Mouse (Mus musculus) spleen, adult 12 weeks (tissue): ENCODE measurements around the gene Csf2rb2.
"Not testable (repeated sequence)": the region's sequence is repeated elsewhere in the genome, so short reads cannot be mapped to it uniquely, and the experiment has no call there.

ENCODE experiments used
- DNase-seq: peaks from one replicate; pipeline ENCODE4 v3.0.0; 2022; ENCODE audit warnings: low spot score

Csf2rb2 gene

DNA sequence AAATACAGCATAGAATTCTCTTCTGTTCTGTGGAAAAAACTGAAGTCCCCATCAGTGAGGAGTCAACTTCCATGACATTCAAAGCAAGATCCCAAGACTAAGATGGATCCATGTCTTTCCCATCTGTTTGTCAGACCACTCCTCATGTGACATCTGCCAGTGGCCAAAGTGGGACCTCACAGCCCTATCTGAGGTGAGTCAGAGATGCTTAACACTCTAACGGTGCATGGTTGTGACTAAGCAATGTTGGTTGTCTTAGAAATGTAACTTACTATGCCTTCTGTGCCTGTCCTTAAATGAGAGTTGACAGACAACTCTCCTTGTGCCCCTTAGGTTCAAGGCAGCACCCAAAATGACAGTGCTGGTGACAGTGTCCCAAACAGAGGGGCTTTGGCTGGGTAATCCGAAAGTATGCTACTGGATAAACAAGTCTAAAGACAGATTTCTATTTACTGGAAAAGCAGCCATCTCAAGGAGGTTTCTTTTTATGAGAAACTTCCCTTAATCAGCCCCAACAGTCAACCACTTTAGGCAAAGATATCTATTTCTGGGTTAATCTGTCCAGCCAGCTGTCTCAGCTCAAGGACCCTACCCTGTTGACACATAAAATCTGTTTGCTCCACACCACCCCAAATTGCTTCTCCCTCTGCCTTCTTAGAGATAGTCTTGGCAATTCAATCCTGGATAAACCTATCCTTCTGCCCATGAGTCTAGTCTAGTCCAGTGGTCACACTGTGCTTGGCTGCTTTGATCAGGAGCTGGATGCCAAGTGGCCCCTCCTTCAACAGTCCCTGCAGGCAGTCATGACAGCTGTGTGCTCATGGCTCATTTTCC, 13.0 kb upstream of the Csf2rb2 start:
- not testable (repeated sequence) for DNase-seq

DNA sequence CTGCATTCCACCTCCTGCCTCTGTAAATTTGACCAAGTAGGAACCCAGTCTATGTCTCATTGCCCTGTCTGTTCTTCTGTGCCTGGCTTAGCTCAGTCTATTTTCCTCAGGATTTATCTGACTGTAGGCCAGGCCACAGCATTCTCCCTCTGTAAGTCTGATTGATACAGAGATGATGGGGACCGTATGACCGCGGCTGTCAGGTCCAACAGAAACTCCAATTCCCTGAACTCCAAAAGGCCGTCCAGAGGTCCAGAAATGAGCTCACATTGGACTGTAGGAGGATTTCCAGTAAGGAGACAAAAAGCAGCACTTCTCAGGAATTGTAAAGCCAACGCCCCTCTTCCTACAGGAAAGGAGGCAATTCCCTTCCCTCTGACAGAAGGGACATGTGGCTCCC, 8.1 kb upstream of the Csf2rb2 start:
- not testable (repeated sequence) for DNase-seq

GRCm38 (mm10) chr15:78312421-78313233, 7.1 kb upstream of the Csf2rb2 start:
- DNase-seq = not testable (repeated sequence)

- DNase-seq = no peak
Observed at GRCm38 (mm10) chr15:78310971-78311370, 5.5 kb upstream of the Csf2rb2 start.

DNA sequence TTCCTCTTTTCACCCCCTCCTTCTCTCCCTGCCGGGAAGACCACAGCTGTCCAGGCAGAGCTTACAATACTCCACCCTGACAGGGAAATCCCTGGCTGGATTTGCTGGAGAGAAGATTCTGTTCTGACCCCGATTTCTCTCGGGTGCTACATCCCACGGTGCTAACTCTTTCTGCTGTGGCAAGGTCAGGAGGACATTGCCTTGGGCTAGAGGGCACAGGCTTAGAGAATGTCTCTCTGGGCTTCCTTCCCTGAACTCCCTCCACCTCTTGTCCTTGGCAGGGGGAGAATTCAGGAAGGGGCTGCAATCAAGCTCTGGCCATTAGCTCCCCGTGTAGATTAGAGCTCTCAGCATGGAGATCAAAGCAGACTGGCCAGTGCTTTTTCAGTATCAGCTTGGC, 4.3 kb upstream of the Csf2rb2 start:
- no peak for DNase-seq

- DNase-seq = no peak
Observed at GRCm38 (mm10) chr15:78303665-78304233, 1.8 kb downstream of the Csf2rb2 start.

- no peak for DNase-seq
Observed at GRCm38 (mm10) chr15:78302718-78303117, 2.8 kb downstream of the Csf2rb2 start.

- DNase-seq = no peak
Observed at GRCm38 (mm10) chr15:78300773-78301172, 4.7 kb downstream of the Csf2rb2 start.

DNA sequence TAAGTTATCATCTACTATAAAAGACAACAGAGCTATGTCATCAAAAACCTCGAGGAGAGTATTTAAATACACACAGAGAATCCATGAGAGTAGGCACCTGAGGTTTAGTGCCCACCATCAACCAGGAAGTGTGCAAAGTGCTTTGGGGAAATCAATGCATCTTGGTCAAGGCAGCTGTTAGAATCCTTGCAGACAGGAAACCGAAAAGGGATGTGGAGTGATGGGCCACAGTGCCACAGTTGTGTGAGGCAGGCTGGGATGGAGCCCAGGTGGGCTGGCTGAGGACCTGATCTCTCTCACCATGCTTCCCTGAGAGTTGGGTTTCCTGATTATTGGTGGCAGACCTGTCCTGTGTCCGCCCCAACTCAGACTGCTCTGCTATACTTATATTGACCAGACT, 5.9 kb downstream of the Csf2rb2 start:
- no peak for DNase-seq

GRCm38 (mm10) chr15:78298558-78298957, 7.0 kb downstream of the Csf2rb2 start:
- DNase-seq = no peak

GRCm38 (mm10) chr15:78293716-78294115, 11.8 kb downstream of the Csf2rb2 start:
- DNase-seq = no peak

DNA sequence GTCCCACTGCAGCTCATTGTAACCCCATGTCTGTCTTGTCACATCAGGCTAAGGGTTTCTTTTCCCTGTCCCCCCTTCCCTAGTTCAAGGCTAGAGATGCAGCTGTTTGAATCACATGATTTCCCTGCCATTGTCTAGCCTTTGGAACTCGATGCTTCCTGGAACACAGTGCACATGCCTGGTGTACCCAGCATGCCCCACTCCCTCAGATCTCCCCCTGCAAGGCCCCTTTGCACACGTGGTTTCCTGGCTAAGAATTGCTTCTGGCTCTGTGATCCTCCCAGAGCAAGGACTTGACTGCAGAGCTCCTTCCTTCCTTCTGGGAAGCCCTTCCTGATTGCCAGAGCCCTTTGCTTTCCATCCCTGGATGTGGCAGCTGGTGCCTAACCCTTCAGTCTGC, 12.3 kb downstream of the Csf2rb2 start:
- not testable (repeated sequence) for DNase-seq

DNA sequence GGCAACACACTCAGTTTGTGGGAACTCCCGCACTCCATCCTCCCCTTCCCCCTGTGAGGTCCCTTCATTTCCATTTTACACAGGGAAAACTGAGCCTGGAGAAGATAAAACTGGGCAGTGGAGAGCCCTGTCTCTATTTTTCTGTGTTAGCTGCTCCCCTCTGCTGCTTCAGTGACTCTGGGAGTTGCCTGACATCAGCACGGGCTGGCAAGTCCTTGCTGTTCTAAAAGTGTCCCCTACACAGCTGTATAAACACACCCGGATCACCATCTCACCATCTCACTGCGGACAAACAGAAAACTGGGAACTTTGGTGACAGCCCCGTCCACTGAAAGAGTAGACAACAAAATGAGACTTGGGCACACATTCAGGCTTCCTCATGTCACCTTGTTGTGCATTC, 15.7 kb downstream of the Csf2rb2 start:
- DNase-seq = not testable (repeated sequence)

- no peak for DNase-seq
Observed at GRCm38 (mm10) chr15:78287941-78288340, 17.6 kb downstream of the Csf2rb2 start.

GRCm38 (mm10) chr15:78278308-78278707, 27.2 kb downstream of the Csf2rb2 start:
- DNase-seq = no peak

GRCm38 (mm10) chr15:78271208-78271607, 34.3 kb downstream of the Csf2rb2 start:
- DNase-seq = no peak

DNA sequence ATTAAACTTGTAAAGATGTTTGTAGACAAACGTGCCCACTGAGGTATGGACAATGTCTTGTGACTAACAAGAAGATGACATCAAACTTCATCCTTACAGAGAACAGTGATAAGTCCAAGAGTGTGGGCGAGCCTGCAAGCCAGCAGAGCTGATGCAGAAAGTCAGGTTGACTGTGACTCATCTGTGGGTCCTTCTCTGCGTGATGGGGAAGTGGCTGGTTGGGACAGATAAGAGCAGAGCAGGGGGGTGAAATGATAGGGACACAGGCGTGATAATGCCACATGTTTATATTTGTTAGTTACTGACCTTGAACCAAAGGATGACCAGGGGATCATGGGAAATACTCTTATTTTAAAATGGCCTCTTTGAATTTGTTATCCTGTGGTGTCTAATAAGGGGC, 37.7 kb downstream of the Csf2rb2 start:
- DNase-seq = no peak

DNA sequence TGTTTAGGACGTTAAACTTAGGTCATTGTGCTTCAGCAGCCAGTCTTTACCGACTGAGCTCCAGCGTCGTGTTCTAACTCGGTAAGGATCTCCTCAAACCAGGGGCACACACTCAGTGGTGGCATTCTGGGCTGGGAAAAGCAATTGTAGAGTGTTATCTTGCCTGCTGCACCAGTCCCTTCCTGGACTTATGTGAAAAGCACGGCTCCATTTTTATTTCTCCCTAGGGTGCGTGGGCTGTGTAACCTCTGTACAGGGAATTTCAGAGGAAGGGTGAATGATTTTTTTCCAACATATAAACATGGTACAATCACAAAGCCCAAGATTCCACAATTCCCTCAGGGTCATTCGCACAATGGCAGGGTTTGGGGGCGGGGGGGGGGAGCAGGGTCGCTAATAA, 38.1 kb downstream of the Csf2rb2 start:
- DNase-seq = no peak

DNA sequence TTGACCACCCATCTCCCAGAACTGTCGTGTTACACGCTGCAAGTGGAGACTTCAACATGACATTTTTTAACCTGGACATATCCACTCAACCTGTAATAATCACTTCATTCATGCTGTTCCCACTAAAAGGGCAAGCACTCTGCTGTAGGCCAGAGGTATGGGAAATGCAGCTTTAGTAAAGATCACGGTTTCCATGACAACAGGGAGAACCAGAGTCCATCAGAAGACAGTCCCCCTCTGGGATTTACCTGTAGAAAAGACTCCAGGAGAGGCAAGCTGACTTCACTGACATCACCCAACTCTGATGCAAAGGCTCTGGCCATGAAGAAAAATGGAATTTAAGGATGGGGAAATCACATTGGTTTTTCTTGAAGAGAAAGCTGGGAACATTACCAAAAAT, 42.2 kb downstream of the Csf2rb2 start:
- DNase-seq = no peak

GRCm38 (mm10) chr15:78260668-78261333, 44.7 kb downstream of the Csf2rb2 start:
- DNase-seq = no peak

GRCm38 (mm10) chr15:78258246-78258865, 47.2 kb downstream of the Csf2rb2 start:
- DNase-seq = no peak
